Mouse (Mus musculus) stomach, postnatal 0 days (tissue): ENCODE data around the gene Irf6. TPM values are rescaled to one million over a fixed set of nuclear protein-coding genes. Genes with fewer than 3 reads are reported as not detected.

Experiments used
- ATAC-seq: fragments of 200-750 bp; cut with Nextera tagmentation; 2 replicates; pipeline ENCODE4 v1.8.0; 2017; ENCODE audit not compliant: low FRiP score, low TSS enrichment
- DNase-seq: peaks from one replicate; pipeline ENCODE4 v3.0.0-alpha.2; 2016; ENCODE audit warnings: low spot score
- H3K27ac ChIP-seq: fragments of 300-500 bp; sonication (generic); replicated peaks from 2 replicates; pipeline ENCODE4 v1.5.1; 2014; ENCODE audit warnings: mild to moderate bottlenecking, control low read depth
- H3K27me3 ChIP-seq: fragments of 300-500 bp; sonication (generic); 2 replicates; pipeline ENCODE4 v1.6.1; 2014; ENCODE audit warnings: low read length; ENCODE audit not compliant: control insufficient read depth, insufficient read depth
- H3K36me3 ChIP-seq: fragments of 300-500 bp; sonication (generic); 2 replicates; pipeline ENCODE4 v1.6.1; 2014; ENCODE audit warnings: low read length, mixed read lengths; ENCODE audit not compliant: control insufficient read depth, insufficient read depth
- H3K4me1 ChIP-seq: fragments of 300-500 bp; sonication (generic); replicated peaks from 2 replicates; pipeline ENCODE4 v1.6.1; 2014; ENCODE audit warnings: antibody characterized with exemption; ENCODE audit not compliant: control insufficient read depth, insufficient read depth
- H3K4me2 ChIP-seq: fragments of 300-500 bp; sonication (generic); replicated peaks from 2 replicates; pipeline ENCODE4 v1.6.1; 2014; ENCODE audit warnings: low read depth, mild to moderate bottlenecking, control low read depth, moderate library complexity
- H3K4me3 ChIP-seq: fragments of 300-500 bp; sonication (generic); 2 replicates; pipeline ENCODE4 v1.5.1; 2014; ENCODE audit warnings: low read depth, low read length, control low read depth
- H3K9ac ChIP-seq: fragments of 300-500 bp; sonication (generic); 2 replicates; pipeline ENCODE4 v1.6.1; 2014; ENCODE audit warnings: mild to moderate bottlenecking, low read length, control low read depth, mixed read lengths
- H3K9me3 ChIP-seq: fragments of 300-500 bp; sonication (generic); 2 replicates; pipeline ENCODE4 v1.6.1; 2016; ENCODE audit warnings: low read length; ENCODE audit not compliant: control insufficient read depth
- CTCF ChIP-seq: IDR thresholded peaks from 2 replicates; pipeline ENCODE4 v1.5.1; 2016; ENCODE audit warnings: antibody characterized with exemption, low read depth, mild to moderate bottlenecking, moderate library complexity
- EP300 ChIP-seq: optimal IDR thresholded peaks from 2 replicates; pipeline ENCODE3; 2016; ENCODE audit warnings: antibody characterized with exemption
- WGBS: fragments of 180-500 bp; shearing (Covaris S2); extraction: QIAGEN DNeasy Blood & Tissue Kit; methylation state at CpG from one replicate; pipeline ENCODE4 v1.1.7; 2014; 5-methylcytosine and 5-hydroxymethylcytosine counted together
- polyA plus RNA-seq: library from polyadenylated mRNA; unstranded; fragments of >200 nt; fragmentation: Nextera tagmentation; extraction: Ambion mirVana; gene quantifications from 2 replicates; pipeline ENCODE4 v1.2.1, GENCODE M21; 2015

Gene Irf6
- polyA plus RNA-seq, 1 experiment from 2014 or later: 40.7 TPM

GRCm38 (mm10) chr1:193181104-193181503 lies 28.2 kb downstream of the Irf6 start:
- H3K4me3 ChIP-seq: no peak overlapping the region
- H3K4me2 ChIP-seq: no peak overlapping the region
- H3K4me1 ChIP-seq: no peaks in the 10 kb centered on the region
- H3K9ac ChIP-seq: no peak overlapping the region
- DNase-seq (no peak), ATAC-seq (0 out of 2 replicates have a peak, but pooled peaks have one; percentile 16)
- H3K36me3 ChIP-seq: no peaks in the 10 kb centered on the region
- no peaks in the 10 kb centered on the region for H3K27me3 ChIP-seq
- no peak overlapping the region for H3K27ac ChIP-seq
- TF ChIP-seq CTCF (no peak), EP300 (no peak)
- no peaks in the 10 kb centered on the region for H3K9me3 ChIP-seq
- 62% methylated on average over 3 of the region's 3 CpGs for WGBS

- no peaks in the 10 kb centered on the region for H3K9me3 ChIP-seq
- no peaks in the 10 kb centered on the region for H3K27me3 ChIP-seq
- ATAC-seq: no peak
- peaks cover 13% of the 10 kb centered on the region for H3K4me1 ChIP-seq
- H3K4me3 ChIP-seq: no peak overlapping the region
- WGBS: 40% methylated on average over 6 of the region's 6 CpGs
- DNase-seq: no peak
- H3K36me3 ChIP-seq: no peaks in the 10 kb centered on the region
- H3K9ac ChIP-seq: no peak overlapping the region
- peak overlapping the region; percentile 84 for H3K27ac ChIP-seq
- H3K4me2 ChIP-seq: no peak overlapping the region
- TF ChIP-seq EP300 (no peak), CTCF (no peak)
Observed at GRCm38 (mm10) chr1:193188257-193188656, 35.3 kb downstream of the Irf6 start.

- ATAC-seq (peak; percentile 89), DNase-seq (peak; percentile 61)
- H3K9me3 ChIP-seq: no peaks in the 10 kb centered on the region
- H3K4me3 ChIP-seq: no peak overlapping the region
- no peaks in the 10 kb centered on the region for H3K27me3 ChIP-seq
- H3K27ac ChIP-seq: peak overlapping the region; percentile 84
- H3K9ac ChIP-seq: no peak overlapping the region
- no peak for TF ChIP-seq CTCF
- no peak for TF ChIP-seq EP300
- no peak overlapping the region for H3K4me2 ChIP-seq
- WGBS: 6% methylated on average over 9 of the region's 9 CpGs
- no peaks in the 10 kb centered on the region for H3K36me3 ChIP-seq
- H3K4me1 ChIP-seq: peaks cover 13% of the 10 kb centered on the region
Observed at GRCm38 (mm10) chr1:193189151-193189621, 36.3 kb downstream of the Irf6 start.

- WGBS: 23% methylated on average over 3 of the region's 3 CpGs
- no peak for DNase-seq
- Histone ChIP-seq H3K27ac (peak overlapping the region; percentile 84), H3K4me2 (no peak overlapping the region), H3K4me3 (no peak overlapping the region), H3K9me3 (no peaks in the 10 kb centered on the region), H3K36me3 (no peaks in the 10 kb centered on the region), H3K4me1 (peaks cover 13% of the 10 kb centered on the region), H3K27me3 (no peaks in the 10 kb centered on the region), H3K9ac (no peak overlapping the region)
- no peak for ATAC-seq
- TF ChIP-seq CTCF (no peak), EP300 (no peak)
Observed at GRCm38 (mm10) chr1:193189771-193190170, 36.9 kb downstream of the Irf6 start.

DNA sequence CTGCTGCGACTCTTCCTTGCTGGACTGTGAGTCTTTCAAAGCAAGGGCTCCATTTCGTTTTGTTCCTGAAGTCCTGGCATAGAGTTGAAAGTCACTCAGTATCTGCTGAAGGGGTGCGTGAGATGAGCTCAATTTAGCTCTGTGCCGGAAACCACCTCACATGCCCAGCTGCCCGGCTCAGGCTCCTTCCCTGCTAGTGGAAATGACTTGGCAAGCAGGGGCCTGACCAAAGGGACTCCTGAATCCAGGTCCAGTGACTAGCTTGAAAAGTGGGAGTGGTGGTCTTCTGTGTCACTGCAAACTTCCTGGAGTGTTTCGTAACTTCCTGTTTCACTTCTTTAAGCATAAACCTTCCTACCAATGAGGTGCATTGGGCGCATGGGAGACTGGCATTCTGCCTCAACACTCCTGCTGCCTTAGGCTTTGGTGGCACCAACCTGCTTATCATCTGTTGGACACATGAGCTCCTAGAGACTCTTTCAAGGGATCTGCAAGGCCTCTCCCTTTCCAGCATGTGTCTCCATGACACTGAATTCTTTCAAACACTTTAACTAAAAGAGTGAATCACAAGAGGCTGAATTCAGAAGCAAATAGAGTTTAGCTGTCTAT lies 38.9 kb downstream of the Irf6 start:
- DNase-seq (no peak), ATAC-seq (no peak)

GRCm38 (mm10) chr1:193194416-193195140 lies 41.7 kb downstream of the Irf6 start:
- no peaks in the 10 kb centered on the region for H3K9me3 ChIP-seq
- no peaks in the 10 kb centered on the region for H3K36me3 ChIP-seq
- no peak overlapping the region for H3K4me3 ChIP-seq
- H3K9ac ChIP-seq: no peak overlapping the region
- H3K27ac ChIP-seq: no peak overlapping the region
- H3K4me1 ChIP-seq: peaks cover 6% of the 10 kb centered on the region
- DNase-seq (no peak), ATAC-seq (no peak)
- TF ChIP-seq EP300: no peak
- no peak for TF ChIP-seq CTCF
- no peak overlapping the region for H3K4me2 ChIP-seq
- 75% methylated on average over 3 of the region's 3 CpGs for WGBS
- no peaks in the 10 kb centered on the region for H3K27me3 ChIP-seq

More for the DNA sequence above, 38.9 kb downstream of the Irf6 start:
- Histone ChIP-seq H3K9me3 (no peaks in the 10 kb centered on the region), H3K27me3 (no peaks in the 10 kb centered on the region), H3K9ac (no peak overlapping the region), H3K4me2 (no peak overlapping the region), H3K4me3 (no peak overlapping the region), H3K4me1 (peaks cover 13% of the 10 kb centered on the region), H3K36me3 (no peaks in the 10 kb centered on the region), H3K27ac (no peak overlapping the region)
- WGBS: 77% methylated on average over 7 of the region's 7 CpGs
- TF ChIP-seq EP300: no peak
- TF ChIP-seq CTCF: no peak
